Mouse (Mus musculus) induced T-regulatory cell, adult 2 months (primary cell): ENCODE results near the gene Proca1.
"Not testable (repeated sequence)": the region's sequence is repeated elsewhere in the genome, so short reads cannot be mapped to it uniquely, and the experiment has no call there.

Experiments used
- DNase-seq: peaks from one replicate; pipeline ENCODE4 v3.0.0-alpha.2; 2012; ENCODE audit warnings: low read depth

Proca1 gene

GRCm38 (mm10) chr11:78182961-78183844 is 10.0 kb upstream of the Proca1 start, which contains the start of gene Rpl23a:
Gene Rpl23a, minus strand, starts transcription at chr11:78183584.
- DNase-seq: peak; percentile 93

GRCm38 (mm10) chr11:78183884-78184514 is 9.2 kb upstream of the Proca1 start:
- peak; percentile 52 for DNase-seq

GRCm38 (mm10) chr11:78184702-78185101 is 8.5 kb upstream of the Proca1 start:
- not testable (repeated sequence) for DNase-seq

- peak; percentile 51 for DNase-seq
Observed at GRCm38 (mm10) chr11:78188331-78189233, 4.6 kb upstream of the Proca1 start, which contains the start of gene Rab34. Gene Rab34, plus strand, starts transcription at chr11:78188430.

- DNase-seq: peak; percentile 58
Observed at GRCm38 (mm10) chr11:78189234-78190040, 3.8 kb upstream of the Proca1 start.

- no peak for DNase-seq
Observed at GRCm38 (mm10) chr11:78190041-78190440, 3.2 kb upstream of the Proca1 start.

GRCm38 (mm10) chr11:78194411-78195100 is 1.4 kb downstream of the Proca1 start:
- DNase-seq: peak; percentile 82

GRCm38 (mm10) chr11:78195101-78195863 is 2.1 kb downstream of the Proca1 start:
- DNase-seq: no peak

GRCm38 (mm10) chr11:78202372-78202771 is 9.2 kb downstream of the Proca1 start:
- no peak for DNase-seq

- DNase-seq: no peak
Observed at GRCm38 (mm10) chr11:78204287-78204686, 11.1 kb downstream of the Proca1 start.

- no peak for DNase-seq
Observed at GRCm38 (mm10) chr11:78205361-78206206, 12.4 kb downstream of the Proca1 start.

- no peak for DNase-seq
Observed at GRCm38 (mm10) chr11:78207190-78207589, 14.0 kb downstream of the Proca1 start.

GRCm38 (mm10) chr11:78209886-78210285 is 16.7 kb downstream of the Proca1 start:
- DNase-seq: no peak

- DNase-seq: no peak
Observed at GRCm38 (mm10) chr11:78210615-78211014, 17.4 kb downstream of the Proca1 start.

GRCm38 (mm10) chr11:78211513-78211912 is 18.3 kb downstream of the Proca1 start:
- DNase-seq: no peak

- DNase-seq: peak; percentile 34
Observed at GRCm38 (mm10) chr11:78213086-78213817, 20.1 kb downstream of the Proca1 start.

GRCm38 (mm10) chr11:78215709-78216317 is 22.6 kb downstream of the Proca1 start:
- DNase-seq: peak; percentile 31

- DNase-seq: no peak
Observed at GRCm38 (mm10) chr11:78223586-78223985, 30.4 kb downstream of the Proca1 start.
